Mouse (Mus musculus) neural tube, embryonic 14.5 days (tissue): ENCODE results near the gene Tulp2. TPM values are rescaled to one million over a fixed set of nuclear protein-coding genes. Genes with fewer than 3 reads are reported as not detected.

Experiments
- ATAC-seq: fragments of 200-750 bp; cut with Nextera tagmentation; 2 replicates; pipeline ENCODE4 v1.8.0; 2017; ENCODE audit warnings: low read depth, mild to moderate bottlenecking, moderate TSS enrichment, moderate library complexity
- H3K27ac ChIP-seq: fragments of 300-500 bp; sonication (generic); 2 replicates; pipeline ENCODE4 v1.5.1; 2014; ENCODE audit warnings: low read depth, mild to moderate bottlenecking, control low read depth, low read length, moderate library complexity, mixed read lengths
- H3K27me3 ChIP-seq: fragments of 300-500 bp; sonication (generic); 2 replicates; pipeline ENCODE4 v1.6.1; 2014; ENCODE audit warnings: low read length; ENCODE audit not compliant: control insufficient read depth, insufficient read depth
- H3K36me3 ChIP-seq: fragments of 300-500 bp; sonication (generic); 2 replicates; pipeline ENCODE4 v1.6.1; 2014; ENCODE audit warnings: low read length, mixed read lengths; ENCODE audit not compliant: control insufficient read depth, insufficient read depth
- H3K4me1 ChIP-seq: fragments of 300-500 bp; sonication (generic); 2 replicates; pipeline ENCODE4 v1.6.1; 2014; ENCODE audit warnings: low read length; ENCODE audit not compliant: control insufficient read depth, insufficient read depth
- H3K4me2 ChIP-seq: fragments of 300-500 bp; sonication (generic); 2 replicates; pipeline ENCODE4 v1.6.1; 2014; ENCODE audit warnings: mild to moderate bottlenecking, low read depth, low read length, control low read depth
- H3K4me3 ChIP-seq: fragments of 300-500 bp; sonication (generic); 2 replicates; pipeline ENCODE4 v1.5.1; 2014; ENCODE audit warnings: low read depth, low read length, control low read depth, mixed read lengths
- H3K9ac ChIP-seq: fragments of 300-500 bp; sonication (generic); replicated peaks from 2 replicates; pipeline ENCODE4 v1.6.1; 2014; ENCODE audit warnings: low read depth, mild to moderate bottlenecking, control low read depth, low read length, mixed read lengths
- H3K9me3 ChIP-seq: fragments of 300-500 bp; sonication (generic); 2 replicates; pipeline ENCODE4 v1.6.1; 2016; ENCODE audit warnings: low read length; ENCODE audit not compliant: control insufficient read depth
- WGBS: fragments of 180-500 bp; shearing (Covaris S2); extraction: QIAGEN DNeasy Blood & Tissue Kit; methylation state at CpG from one replicate; pipeline ENCODE4 v1.1.7; 2014; 5-methylcytosine and 5-hydroxymethylcytosine counted together
- polyA plus RNA-seq: library from polyadenylated mRNA; unstranded; fragments of >200 nt; fragmentation: Nextera tagmentation; extraction: Ambion mirVana; gene quantifications from 2 replicates; pipeline ENCODE4 v1.2.1, GENCODE M21; 2014

Gene Tulp2
- polyA plus RNA-seq, 1 experiment from 2014 or later, result 0.31 TPM

- H3K36me3 ChIP-seq, result peaks cover 9% of the 10 kb centered on the region
- ATAC-seq, result no peak
- H3K9me3 ChIP-seq, result no peaks in the 10 kb centered on the region
- no peaks in the 10 kb centered on the region for H3K4me1 ChIP-seq
- H3K9ac ChIP-seq, result no peak overlapping the region
- H3K4me3 ChIP-seq, result no peak overlapping the region
- H3K27me3 ChIP-seq, result no peaks in the 10 kb centered on the region
- no peak overlapping the region for H3K4me2 ChIP-seq
- no peak overlapping the region for H3K27ac ChIP-seq
Measured at GRCm38 (mm10) chr7:45446589-45446988, 35.1 kb upstream of the Tulp2 start.

- no peak for ATAC-seq
- H3K4me1 ChIP-seq, result no peaks in the 10 kb centered on the region
- no peak overlapping the region for H3K4me3 ChIP-seq
- peaks cover 9% of the 10 kb centered on the region for H3K36me3 ChIP-seq
- no peaks in the 10 kb centered on the region for H3K9me3 ChIP-seq
- H3K27ac ChIP-seq, result no peak overlapping the region
- no peak overlapping the region for H3K9ac ChIP-seq
- 36% methylated on average over 11 of the region's 11 CpGs for WGBS
- H3K4me2 ChIP-seq, result no peak overlapping the region
- no peaks in the 10 kb centered on the region for H3K27me3 ChIP-seq
Measured at GRCm38 (mm10) chr7:45447325-45447990, 34.2 kb upstream of the Tulp2 start.

- 86% methylated on average over 1 of the region's 1 CpGs for WGBS
- ATAC-seq, result no peak
- H3K4me2 ChIP-seq, result no peak overlapping the region
- H3K4me1 ChIP-seq, result no peaks in the 10 kb centered on the region
- H3K4me3 ChIP-seq, result no peak overlapping the region
- peaks cover 11% of the 10 kb centered on the region; the same call in 1 of the 2 replicates for H3K36me3 ChIP-seq
- H3K9ac ChIP-seq, result no peak overlapping the region
- H3K27ac ChIP-seq, result no peak overlapping the region
- no peaks in the 10 kb centered on the region for H3K9me3 ChIP-seq
- H3K27me3 ChIP-seq, result no peaks in the 10 kb centered on the region
Measured at GRCm38 (mm10) chr7:45449974-45450373, 31.7 kb upstream of the Tulp2 start.

GRCm38 (mm10) chr7:45451344-45451982 lies 30.2 kb upstream of the Tulp2 start:
- H3K9ac ChIP-seq, result no peak overlapping the region
- 51% methylated on average over 23 of the region's 23 CpGs for WGBS
- H3K4me1 ChIP-seq, result no peaks in the 10 kb centered on the region
- H3K27me3 ChIP-seq, result no peaks in the 10 kb centered on the region
- H3K4me2 ChIP-seq, result no peak overlapping the region
- peaks cover 11% of the 10 kb centered on the region; the same call in 1 of the 2 replicates for H3K36me3 ChIP-seq
- no peak overlapping the region for H3K4me3 ChIP-seq
- peak; percentile 77 for ATAC-seq
- H3K9me3 ChIP-seq, result no peaks in the 10 kb centered on the region
- H3K27ac ChIP-seq, result no peak overlapping the region

GRCm38 (mm10) chr7:45454971-45455370 lies 26.7 kb upstream of the Tulp2 start:
- Histone ChIP-seq H3K9ac (no peak overlapping the region), H3K4me3 (no peak overlapping the region), H3K36me3 (peaks cover 24% of the 10 kb centered on the region), H3K27ac (no peak overlapping the region), H3K4me2 (no peak overlapping the region), H3K9me3 (no peaks in the 10 kb centered on the region), H3K27me3 (no peaks in the 10 kb centered on the region), H3K4me1 (peaks cover 17% of the 10 kb centered on the region)
- ATAC-seq, result no peak
- 87% methylated on average over 15 of the region's 15 CpGs for WGBS

- peaks cover 24% of the 10 kb centered on the region for H3K36me3 ChIP-seq
- peaks cover 24% of the 10 kb centered on the region for H3K4me1 ChIP-seq
- ATAC-seq, result no peak
- H3K4me2 ChIP-seq, result no peak overlapping the region
- no peak overlapping the region for H3K9ac ChIP-seq
- WGBS, result 83% methylated on average over 13 of the region's 13 CpGs
- no peak overlapping the region for H3K27ac ChIP-seq
- H3K27me3 ChIP-seq, result no peaks in the 10 kb centered on the region
- no peak overlapping the region for H3K4me3 ChIP-seq
- no peaks in the 10 kb centered on the region for H3K9me3 ChIP-seq
Measured at GRCm38 (mm10) chr7:45455932-45456696, 25.6 kb upstream of the Tulp2 start.

GRCm38 (mm10) chr7:45456721-45457203 lies 24.9 kb upstream of the Tulp2 start:
- Histone ChIP-seq H3K27me3 (no peaks in the 10 kb centered on the region), H3K4me1 (peaks cover 24% of the 10 kb centered on the region), H3K36me3 (peaks cover 26% of the 10 kb centered on the region), H3K4me2 (peak overlapping the region; percentile 94), H3K9ac (peak overlapping the region; percentile 81; the same call in 1 of the 2 replicates), H3K27ac (no peak overlapping the region), H3K9me3 (no peaks in the 10 kb centered on the region), H3K4me3 (peak overlapping the region; percentile 78; the same call in 1 of the 2 replicates)
- 54% methylated on average over 9 of the region's 9 CpGs for WGBS
- no peak for ATAC-seq

- H3K9me3 ChIP-seq, result no peaks in the 10 kb centered on the region
- ATAC-seq, result no peak
- H3K4me2 ChIP-seq, result peak overlapping the region; percentile 94
- H3K9ac ChIP-seq, result peak overlapping the region; percentile 81
- WGBS, result 68% methylated on average over 10 of the region's 10 CpGs
- peaks cover 24% of the 10 kb centered on the region for H3K4me1 ChIP-seq
- H3K4me3 ChIP-seq, result peak overlapping the region; percentile 78
- peaks cover 30% of the 10 kb centered on the region for H3K36me3 ChIP-seq
- no peaks in the 10 kb centered on the region for H3K27me3 ChIP-seq
- no peak overlapping the region for H3K27ac ChIP-seq
Measured at GRCm38 (mm10) chr7:45457204-45458060, 24.2 kb upstream of the Tulp2 start.
